Mouse (Mus musculus) megakaryocyte, embryonic 14.5 days (primary cell): ENCODE data around the gene Stat5b. TPM values are rescaled to one million over a fixed set of nuclear protein-coding genes. Genes with fewer than 3 reads are reported as not detected.

ENCODE experiments used
- H3K27me3 ChIP-seq: replicated peaks from 2 replicates; pipeline ENCODE3; 2012; ENCODE audit warnings: inconsistent platforms
- H3K36me3 ChIP-seq: replicated peaks from 2 replicates; pipeline ENCODE3; 2012; ENCODE audit warnings: low read length, inconsistent platforms, mixed read lengths
- H3K4me1 ChIP-seq: 2 replicates; pipeline ENCODE4 v1.6.1; 2012; ENCODE audit warnings: inconsistent platforms
- H3K4me3 ChIP-seq: replicated peaks from 2 replicates; pipeline ENCODE3; 2012; ENCODE audit warnings: moderate library complexity, mild to moderate bottlenecking, inconsistent platforms
- H3K9me3 ChIP-seq: 2 replicates; pipeline ENCODE4 v1.6.1; 2012; ENCODE audit warnings: inconsistent platforms
- FLI1 ChIP-seq: IDR thresholded peaks from 2 replicates; pipeline ENCODE4 v1.6.1; 2012; ENCODE audit warnings: low read length, inconsistent platforms, mixed read lengths
- GATA1 ChIP-seq: IDR thresholded peaks from 3 replicates; pipeline ENCODE4 v1.6.1; 2012; ENCODE audit warnings: mixed read lengths, low read length, inconsistent platforms, borderline replicate concordance
- polyA plus RNA-seq: library from polyadenylated mRNA; stranded (reverse); fragments of >175 nt; gene quantifications from 2 replicates; pipeline ENCODE4 v1.2.3, GENCODE M21; 2012; ENCODE audit warnings: low replicate concordance; ENCODE audit not compliant: insufficient read depth

Stat5b gene
- 5.7 and 12.8 TPM in 2 replicates for polyA plus RNA-seq

DNA sequence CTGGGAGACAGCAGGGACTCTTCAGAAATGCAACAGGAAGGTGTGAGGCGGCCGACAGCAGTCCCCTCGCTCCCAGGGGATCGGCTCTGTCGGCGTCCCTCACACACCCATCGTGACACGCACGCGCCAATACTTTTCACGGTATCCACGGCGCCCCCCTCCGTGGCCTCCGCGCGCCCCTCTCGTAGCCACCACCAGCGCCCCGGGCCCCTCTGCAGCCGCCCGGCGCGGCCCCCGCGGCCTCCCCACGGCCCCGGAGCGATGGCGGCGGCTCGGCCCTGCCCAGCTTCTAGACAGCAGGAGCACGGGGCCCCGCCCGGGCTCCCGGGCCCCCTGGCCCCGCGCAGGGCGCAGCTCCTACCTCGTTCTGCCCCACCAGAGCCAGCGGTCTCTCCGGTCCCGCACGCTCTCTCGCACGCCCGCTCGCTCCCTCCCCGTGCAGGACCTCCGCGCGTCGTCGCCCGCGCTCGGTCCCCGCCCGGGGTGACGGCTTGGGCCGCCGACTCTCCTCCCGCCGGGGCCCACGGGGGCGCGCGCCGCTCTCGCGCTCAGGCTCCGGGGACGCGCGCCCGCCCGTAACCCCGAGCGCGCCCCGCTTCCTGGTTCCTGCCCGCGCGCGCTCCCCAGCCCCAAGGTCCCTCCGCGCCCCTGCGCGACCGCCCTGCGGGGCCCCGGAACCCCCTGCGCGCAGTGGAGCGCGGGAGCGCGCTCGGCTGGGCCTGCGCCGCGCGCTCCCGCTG lies at the start of gene Stat5b:
Gene Stat5b (minus strand): TSS at position 687 of the 740 bp plus-strand sequence.
- TF ChIP-seq GATA1 (no peak), FLI1 (no peak)
- Histone ChIP-seq H3K4me1 (peaks cover 70% of the 10 kb centered on the region), H3K27me3 (peaks cover 32% of the 10 kb centered on the region), H3K9me3 (no peaks in the 10 kb centered on the region), H3K4me3 (peak within 1 kb of the TSS; percentile 99), H3K36me3 (peaks cover 9% of the 10 kb centered on the region)

DNA sequence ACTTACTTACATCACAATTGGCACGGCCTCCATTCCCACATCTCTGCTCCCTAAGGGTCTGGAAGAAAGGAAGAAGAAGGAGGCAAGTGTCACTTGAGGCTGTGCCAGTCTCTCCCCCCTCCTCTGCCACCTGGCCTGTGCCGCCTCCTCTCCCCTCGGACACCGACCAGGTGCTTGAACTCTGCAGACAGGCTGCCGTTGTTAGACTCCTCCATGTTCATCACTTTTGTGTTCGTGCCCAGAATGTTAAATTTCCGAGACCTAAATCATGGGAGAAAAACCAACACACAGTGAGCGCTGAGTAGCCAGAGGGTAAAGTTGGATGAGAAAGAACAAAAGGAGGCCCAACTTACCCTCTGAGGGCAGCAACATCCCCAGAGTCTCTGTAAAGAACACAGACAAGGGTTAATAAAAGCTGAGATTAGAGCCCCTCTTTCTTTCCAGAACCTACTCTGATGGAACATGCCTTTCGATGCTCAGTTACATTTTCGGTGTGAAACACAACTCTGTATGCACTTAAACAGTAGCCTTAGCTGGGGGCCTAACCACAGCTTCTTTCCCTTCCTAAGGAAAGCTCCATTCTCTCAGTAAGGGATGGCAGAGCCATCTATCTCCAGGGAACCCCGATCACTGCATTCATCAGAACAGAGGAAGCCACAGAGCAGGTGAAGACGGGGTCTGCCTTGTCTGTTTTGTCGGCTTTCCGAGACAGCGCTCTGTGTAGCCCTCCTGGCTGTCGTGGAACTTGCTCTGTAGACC lies 48.1 kb upstream of the Stat5b start:
- Histone ChIP-seq H3K4me1 (peaks cover 32% of the 10 kb centered on the region), H3K9me3 (no peaks in the 10 kb centered on the region), H3K27me3 (no peaks in the 10 kb centered on the region), H3K4me3 (no peak overlapping the region), H3K36me3 (peaks cover 97% of the 10 kb centered on the region)
- TF ChIP-seq FLI1, result no peak
- TF ChIP-seq GATA1, result no peak

DNA sequence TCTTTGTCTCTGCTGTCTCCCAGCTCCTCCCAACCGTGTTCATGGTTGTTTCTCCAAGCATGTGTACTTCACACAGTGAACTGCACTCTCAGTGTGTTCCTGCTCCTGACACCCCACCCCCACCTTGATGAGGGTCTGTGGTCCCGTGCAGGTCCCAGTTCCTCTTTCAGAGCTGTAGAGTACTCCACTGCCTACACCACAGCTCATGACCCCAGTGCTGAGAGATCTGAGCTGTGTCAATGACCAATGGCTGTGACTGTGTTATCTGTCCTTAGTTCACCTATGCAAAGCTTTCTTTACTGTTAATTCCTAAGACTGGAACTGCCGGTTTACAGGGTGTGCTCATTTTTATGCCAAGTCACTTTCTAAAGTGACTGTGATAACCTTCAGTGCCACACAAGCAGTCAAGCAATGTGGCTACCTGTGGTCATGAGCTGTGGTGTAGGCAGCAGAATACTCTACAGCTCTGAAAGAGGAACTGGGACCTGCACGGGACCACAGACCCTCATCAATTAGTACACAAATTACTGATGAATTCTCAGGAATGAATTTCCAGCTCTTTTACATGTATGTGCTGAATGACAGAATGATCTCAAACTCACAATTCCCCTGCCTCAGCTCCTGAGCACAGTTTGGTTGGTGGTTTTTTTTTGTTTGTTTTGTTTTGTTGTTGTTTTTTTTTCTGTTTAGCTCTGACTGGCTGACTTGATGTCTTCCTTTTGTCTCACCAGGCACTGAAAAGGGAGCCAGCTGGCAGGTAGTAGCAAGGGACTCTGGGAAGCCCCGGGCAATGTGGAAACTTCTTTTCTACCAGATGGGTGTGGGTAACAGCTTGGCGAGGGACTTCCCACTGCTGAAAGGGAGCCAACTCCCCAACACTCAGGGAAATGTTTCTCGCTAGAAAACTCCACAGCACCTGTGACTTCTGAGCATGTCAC lies 47.0 kb upstream of the Stat5b start:
- no peak for TF ChIP-seq GATA1
- no peak for TF ChIP-seq FLI1
- Histone ChIP-seq H3K4me3 (no peak overlapping the region), H3K36me3 (peaks cover 98% of the 10 kb centered on the region), H3K9me3 (no peaks in the 10 kb centered on the region), H3K4me1 (peaks cover 38% of the 10 kb centered on the region), H3K27me3 (no peaks in the 10 kb centered on the region)

DNA sequence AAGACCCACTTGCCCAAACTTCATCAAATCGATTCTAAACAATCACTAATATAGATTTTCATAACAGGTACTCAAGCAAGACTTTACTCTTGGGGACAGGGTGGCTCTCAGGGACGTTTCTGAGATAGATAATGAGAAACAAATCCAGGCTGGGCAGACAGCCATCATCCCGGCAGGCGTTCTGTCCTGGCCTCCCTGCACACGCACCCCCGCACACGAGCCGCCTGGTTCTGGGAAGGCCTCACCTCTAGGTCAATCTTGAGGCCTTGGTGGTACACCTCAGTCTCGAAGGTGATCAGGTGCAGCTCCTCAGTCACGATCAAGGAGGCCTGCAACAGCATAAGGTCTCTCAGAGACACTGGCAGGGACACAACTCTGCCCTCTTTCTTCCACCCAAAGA lies 45.6 kb upstream of the Stat5b start:
- Histone ChIP-seq H3K4me1 (peaks cover 53% of the 10 kb centered on the region), H3K27me3 (no peaks in the 10 kb centered on the region), H3K4me3 (no peak overlapping the region), H3K36me3 (peaks cover 98% of the 10 kb centered on the region), H3K9me3 (no peaks in the 10 kb centered on the region)
- TF ChIP-seq FLI1 (no peak), GATA1 (no peak)

DNA sequence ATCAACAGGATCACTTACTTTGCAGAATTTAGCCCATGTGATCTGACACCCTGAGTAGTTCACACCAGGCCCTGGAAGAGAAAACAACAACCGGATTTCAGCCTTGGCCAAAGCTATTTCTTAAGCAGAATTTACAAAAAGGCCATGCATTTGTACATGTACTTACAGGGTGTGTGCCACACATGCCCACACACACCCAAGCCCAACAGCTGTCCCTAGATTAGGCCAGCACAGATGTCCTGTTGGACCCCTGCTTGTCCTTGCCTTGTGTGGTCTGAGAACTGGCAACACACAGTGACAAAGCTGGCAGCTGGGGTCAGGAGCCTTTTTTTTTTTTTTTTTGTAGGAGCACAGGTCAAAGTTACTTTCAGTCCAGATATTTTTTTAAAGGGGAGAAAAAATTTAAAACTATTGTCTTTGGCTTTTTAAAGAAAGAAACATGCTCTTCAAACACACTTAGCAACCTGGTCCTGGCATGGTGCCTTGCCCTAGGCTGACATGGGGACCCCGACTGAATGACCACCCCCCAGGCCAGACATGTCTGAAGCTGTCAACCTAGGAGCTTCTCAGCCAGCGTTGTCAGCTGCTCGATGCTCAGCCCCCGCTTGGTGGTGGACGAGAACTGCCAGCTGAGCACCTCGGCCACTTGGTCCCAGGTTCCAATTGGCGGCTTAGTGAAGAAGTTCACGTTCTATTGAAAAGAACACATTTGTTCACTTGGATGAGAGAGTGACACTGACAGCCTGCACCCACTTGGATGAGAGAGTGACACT lies 43.8 kb upstream of the Stat5b start:
- Histone ChIP-seq H3K4me3 (no peak overlapping the region), H3K27me3 (no peaks in the 10 kb centered on the region), H3K36me3 (peaks cover 98% of the 10 kb centered on the region), H3K4me1 (peaks cover 68% of the 10 kb centered on the region), H3K9me3 (no peaks in the 10 kb centered on the region)
- TF ChIP-seq FLI1 (no peak), GATA1 (no peak)

DNA sequence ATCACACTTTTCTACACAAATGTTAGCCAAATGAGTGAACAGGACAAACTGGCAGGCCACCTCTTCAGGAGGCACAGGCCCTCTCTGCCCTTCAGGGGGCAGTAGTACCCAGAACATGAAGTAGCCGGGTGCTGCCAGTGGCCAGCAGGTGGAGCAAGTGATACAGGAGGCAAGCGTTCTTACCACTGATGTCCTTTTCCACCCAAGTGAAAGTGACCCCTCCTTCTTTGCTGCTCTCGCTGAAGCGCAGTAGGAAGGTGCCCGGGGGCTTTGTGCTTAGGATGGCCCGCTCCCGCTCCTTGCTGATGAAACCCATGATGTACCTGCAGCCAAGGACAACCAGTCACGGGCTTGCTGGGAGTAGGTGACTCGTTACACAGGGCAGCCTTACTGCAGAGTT lies 43.0 kb upstream of the Stat5b start:
- H3K4me1 ChIP-seq, result peaks cover 74% of the 10 kb centered on the region
- H3K36me3 ChIP-seq, result peaks cover 98% of the 10 kb centered on the region
- no peak for TF ChIP-seq GATA1
- TF ChIP-seq FLI1, result no peak

DNA sequence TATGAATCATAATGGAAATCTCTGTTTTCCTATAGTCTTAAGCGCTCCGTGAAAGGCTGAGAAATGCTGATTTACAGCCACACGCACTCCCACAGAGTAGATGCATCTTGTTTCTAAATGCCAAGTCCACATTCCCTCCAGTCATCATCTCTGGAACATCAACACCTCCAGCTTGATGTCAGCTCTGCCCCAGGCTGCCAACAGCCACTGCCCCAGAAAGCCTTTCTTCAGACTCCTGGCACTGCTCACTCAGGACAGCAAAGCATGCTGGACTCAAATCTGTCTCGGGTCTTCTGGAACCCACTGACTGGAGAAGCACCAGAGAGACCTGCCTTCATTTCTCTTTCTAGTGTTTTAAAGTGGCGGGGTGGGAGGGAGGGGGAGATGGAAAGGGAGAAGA lies 41.9 kb upstream of the Stat5b start:
- Histone ChIP-seq H3K4me3 (peak overlapping the region; percentile 15), H3K27me3 (no peaks in the 10 kb centered on the region), H3K4me1 (peaks cover 84% of the 10 kb centered on the region), H3K36me3 (peaks cover 98% of the 10 kb centered on the region), H3K9me3 (no peaks in the 10 kb centered on the region)
- no peak for TF ChIP-seq GATA1
- TF ChIP-seq FLI1, result no peak

More for the DNA sequence above, 43.0 kb upstream of the Stat5b start:
- no peaks in the 10 kb centered on the region for H3K27me3 ChIP-seq
- H3K9me3 ChIP-seq, result no peaks in the 10 kb centered on the region
- H3K4me3 ChIP-seq, result peak overlapping the region; percentile 73

DNA sequence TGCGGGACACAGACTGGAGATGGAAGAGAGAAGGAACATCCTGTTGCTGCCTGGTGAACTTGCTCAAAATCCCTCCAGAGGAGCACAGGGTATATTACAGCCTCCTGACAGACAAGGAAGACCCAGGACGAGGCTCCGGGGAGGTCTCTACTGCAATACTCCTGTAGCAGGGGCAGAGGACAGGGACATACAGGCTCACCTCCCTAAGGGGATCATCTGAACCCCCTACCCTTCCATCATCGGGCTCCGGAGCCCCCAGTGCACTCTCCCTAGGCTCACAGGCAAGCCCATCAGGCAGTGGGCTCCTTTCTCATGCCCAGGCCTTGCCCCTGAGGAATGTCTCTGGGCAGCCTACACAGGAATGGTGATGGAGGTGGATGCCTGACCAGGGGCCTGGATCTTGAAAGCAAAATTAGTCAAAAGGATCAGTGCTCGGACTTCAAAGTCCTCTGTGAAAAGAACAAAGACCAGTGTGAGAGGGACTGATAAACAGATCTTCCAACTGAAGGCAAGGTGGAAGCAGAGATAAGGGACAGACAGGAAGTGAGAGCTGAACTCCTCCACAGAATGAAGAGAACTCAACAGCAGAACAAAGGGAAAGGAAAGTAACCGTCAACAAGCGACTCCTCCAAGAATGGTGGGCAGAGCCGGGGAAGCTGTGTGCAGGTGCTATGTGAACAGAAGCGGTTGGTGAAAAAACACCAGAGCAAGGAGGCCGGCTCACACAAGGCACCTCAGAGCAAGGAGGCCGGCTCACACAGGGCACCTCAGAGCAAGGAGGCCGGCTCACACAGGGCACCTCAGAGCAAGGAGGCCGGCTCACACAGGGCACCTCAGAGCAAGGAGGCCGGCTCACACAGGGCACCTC lies 41.0 kb upstream of the Stat5b start:
- H3K36me3 ChIP-seq, result peaks cover 100% of the 10 kb centered on the region
- no peaks in the 10 kb centered on the region for H3K9me3 ChIP-seq
- no peak; the same call in 2 of the 3 replicates for TF ChIP-seq GATA1
- peak overlapping the region; percentile 73 for H3K4me3 ChIP-seq
- no peaks in the 10 kb centered on the region for H3K27me3 ChIP-seq
- H3K4me1 ChIP-seq, result peaks cover 89% of the 10 kb centered on the region
